Mouse (Mus musculus) thymus, adult 18-20 months (tissue): ENCODE measurements around the gene Tmem229b.
"Not testable (repeated sequence)": the region's sequence is repeated elsewhere in the genome, so short reads cannot be mapped to it uniquely, and the experiment has no call there.

Experiments
- DNase-seq, 2 experiments: peaks; one replicate each; pipeline ENCODE4 v3.0.0; 2022; ENCODE audit warnings: mixed read lengths in 2 of 2

Gene Tmem229b

DNA sequence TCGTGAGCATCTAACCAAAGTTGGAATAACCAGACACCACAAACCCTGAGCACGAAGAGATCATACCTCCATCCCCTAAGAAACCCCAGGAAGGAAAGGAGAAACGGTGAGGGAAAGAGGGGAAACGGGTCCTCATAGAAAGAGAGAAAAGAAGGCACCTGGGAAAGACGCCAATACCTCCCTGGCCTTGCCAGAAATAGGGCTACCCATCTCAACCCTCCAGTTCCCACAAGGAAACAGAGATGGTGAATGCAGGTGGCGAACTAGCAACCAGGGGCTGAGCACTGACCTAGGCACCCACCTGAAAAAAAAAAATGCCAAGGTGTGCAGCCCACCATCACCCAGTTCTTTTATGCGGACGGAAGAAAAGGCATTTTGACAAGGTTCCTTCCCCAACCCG lies 1.4 kb downstream of the Tmem229b start:
- no peak for DNase-seq

GRCm38 (mm10) chr12:79005456-79005855 lies 2.0 kb downstream of the Tmem229b start:
- DNase-seq: no peak

DNA sequence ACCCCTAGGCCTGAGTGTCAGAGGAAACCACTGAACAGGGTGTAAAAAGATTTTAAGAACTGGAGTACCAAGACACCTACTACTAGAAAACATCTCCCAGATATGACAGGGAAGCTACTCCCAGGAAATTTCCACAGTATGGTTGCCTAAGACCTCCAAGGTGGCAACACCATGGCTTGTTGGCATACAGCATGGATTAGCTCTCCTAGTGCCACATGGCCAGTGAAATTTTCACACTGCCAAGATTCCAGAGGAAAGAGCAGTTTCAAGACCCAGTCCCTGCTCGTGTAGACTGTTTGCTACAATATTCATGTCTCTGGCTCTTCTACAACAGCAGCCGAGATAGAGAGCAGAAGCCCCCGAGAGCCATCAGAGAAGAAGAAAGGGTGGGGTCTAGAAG lies 4.4 kb downstream of the Tmem229b start:
- no peak for DNase-seq

DNA sequence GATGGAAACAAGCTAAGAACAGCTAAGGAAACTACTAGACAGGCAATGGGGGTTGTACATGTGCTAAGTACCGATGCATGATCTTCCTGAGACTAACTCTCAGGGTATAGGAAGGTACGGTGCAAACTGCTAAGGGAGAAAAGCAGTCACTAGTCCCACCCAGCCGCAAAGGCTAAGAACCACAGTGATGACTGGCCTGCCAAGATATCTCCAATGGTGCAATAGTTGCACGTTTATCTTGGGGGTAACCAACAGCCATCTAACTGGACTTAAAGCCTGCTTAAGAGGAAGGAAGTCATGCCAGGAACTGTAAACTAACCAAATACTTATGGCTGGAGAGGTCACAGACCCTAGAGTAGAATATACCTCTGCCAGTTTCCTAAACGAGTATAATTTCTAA lies 5.0 kb downstream of the Tmem229b start:
- DNase-seq: no peak

DNA sequence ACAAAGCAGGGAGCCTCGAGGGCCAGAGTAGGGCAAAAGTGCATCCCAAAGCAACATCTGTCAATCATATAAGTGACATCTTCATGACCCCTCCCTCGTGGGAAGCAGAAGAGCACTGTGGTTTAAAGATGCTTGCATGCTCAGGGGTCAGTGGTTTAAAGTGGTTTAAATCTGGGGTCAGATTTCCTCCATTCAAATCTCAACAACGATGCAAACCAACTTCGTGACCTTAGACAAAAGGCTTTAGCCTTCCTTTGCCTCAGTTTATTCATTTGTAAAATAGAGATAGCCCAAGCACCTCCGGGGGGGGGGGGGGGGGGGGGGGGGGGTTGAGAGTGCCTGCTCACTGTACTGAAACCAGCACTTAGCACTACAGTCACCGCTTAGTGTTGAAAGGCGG lies 10.7 kb downstream of the Tmem229b start:
- DNase-seq: no peak

GRCm38 (mm10) chr12:78996271-78996670 lies 11.2 kb downstream of the Tmem229b start:
- no peak for DNase-seq

DNA sequence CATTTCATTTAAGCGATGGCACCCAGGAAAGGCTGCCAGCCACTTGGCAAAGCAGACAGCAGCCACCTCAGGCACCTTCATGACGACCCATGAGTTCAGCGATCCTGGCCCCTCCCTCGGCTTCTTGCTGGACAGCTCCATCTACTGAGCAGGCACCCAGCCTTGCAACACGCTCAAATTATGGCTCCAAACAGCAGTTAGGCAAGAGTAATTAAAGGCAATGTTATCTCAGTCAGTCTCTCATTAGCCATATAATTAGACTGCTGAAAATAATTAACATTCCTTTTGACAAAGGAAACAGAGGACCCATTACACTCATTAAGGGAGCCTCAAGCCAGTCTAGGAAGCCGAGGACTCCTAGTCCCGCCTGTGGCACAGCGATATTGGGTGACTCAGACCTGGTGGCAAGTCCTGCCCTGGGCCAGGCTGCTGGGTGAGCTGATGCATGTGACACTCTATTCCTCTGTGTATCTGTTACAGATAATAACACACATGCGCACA lies 19.8 kb downstream of the Tmem229b start:
- DNase-seq: no peak

DNA sequence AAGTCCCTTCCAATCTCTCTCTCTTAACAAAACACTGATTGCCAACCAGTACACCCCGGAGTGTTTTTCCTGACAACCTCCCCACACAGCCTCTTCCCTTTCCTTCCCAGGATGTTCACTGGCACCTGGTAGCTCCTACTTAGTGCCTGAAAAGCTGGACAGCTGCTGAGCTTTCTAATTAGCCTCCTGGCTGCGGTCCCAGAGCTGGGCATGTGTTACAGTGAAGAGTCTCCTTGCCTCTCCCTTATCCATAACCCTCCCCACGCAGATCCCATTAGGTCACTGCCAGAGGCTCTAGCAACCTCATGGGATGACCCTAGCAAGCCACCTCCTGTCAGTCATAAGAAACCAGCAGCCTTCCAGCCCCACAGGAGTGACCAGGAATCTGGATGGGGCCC lies 23.4 kb downstream of the Tmem229b start:
- no peak for DNase-seq

- no peak for DNase-seq
Measured at GRCm38 (mm10) chr12:78983296-78984034, 24.0 kb downstream of the Tmem229b start.

DNA sequence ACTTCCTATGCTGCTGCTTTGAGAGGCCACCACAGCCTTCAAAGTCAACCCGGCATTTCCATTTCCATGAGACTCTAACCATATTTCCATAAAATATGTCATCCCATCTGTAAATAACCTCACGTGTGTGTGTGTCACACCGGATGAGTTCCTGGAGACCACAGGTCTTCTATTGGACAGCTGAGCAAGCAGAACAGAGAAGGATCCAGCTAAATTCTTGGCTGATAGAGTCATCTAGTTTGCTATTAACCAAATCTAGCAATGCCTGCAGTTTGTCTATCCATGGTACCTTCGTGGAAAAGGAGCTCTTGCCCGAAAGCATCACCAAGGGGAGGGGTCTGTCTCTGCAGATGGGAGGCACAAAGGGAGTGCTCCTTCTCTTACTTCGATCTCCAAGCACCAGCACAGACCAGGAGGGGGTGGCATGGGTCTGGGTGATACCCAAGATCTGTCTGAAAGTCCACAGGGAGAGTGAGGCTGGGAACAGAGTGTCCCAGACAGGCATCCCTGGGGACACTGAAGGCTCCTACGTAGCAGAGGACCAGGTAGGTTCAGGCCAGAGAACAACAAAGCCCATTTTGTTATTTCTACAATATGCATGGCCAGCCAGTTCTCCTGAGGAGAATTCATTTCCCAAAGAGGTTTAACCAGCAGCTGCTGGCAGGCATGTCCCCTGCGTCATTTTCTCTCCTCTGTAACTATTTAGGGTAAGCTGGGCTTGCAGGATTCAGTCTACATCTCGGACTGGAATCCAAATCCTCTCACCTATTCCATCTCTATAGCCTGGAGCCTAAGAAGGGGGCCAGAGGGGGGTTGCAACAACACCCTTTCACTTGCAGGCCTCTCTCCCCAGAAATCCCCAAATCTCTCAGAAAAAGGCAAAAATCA lies 25.2 kb downstream of the Tmem229b start:
- DNase-seq: no peak

- peak; percentile 11 to 29 for DNase-seq
Measured at GRCm38 (mm10) chr12:78981131-78981530, 26.3 kb downstream of the Tmem229b start.

DNA sequence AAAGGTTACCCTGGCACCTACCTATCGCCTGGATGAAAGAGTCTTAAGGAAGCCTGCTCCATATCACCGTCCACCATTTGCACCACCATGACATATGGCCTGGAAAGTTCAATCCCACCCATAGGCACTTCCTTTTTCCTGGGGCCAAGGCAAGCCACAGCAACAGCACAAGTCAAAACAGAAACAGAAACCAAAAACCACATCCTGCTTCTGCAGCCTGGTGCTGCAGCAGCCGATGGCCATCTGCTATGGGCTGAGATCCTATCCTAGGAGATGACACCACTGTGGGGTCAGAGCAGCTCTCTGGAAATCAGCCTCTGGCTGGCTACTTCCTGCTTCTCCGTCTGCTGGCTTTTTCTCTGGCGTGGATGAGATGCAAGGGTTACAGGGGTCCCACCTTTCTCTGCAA lies 26.7 kb downstream of the Tmem229b start:
- DNase-seq: peak; percentile 59 to 75

GRCm38 (mm10) chr12:78977552-78977951 lies 29.9 kb downstream of the Tmem229b start:
- no peak for DNase-seq

DNA sequence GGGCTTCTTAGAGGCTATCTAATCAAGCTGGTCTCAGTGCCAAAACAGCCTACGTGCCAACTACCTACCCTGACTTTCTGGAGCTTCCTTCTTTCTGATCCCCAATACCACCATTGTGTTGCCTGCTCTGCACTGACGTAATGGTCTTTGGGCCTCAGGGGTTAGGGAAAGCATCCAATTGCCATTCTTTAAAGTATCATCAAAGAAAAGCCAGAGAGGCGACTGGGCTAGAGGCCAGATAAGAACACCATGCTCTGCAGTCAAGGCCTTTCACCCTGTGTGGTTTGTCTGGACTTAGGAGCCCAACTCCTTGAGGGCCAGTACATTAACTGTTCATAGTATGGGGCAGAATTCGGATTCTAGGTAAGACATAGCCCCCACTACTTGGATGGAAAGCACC lies 30.3 kb downstream of the Tmem229b start:
- DNase-seq: no peak

DNA sequence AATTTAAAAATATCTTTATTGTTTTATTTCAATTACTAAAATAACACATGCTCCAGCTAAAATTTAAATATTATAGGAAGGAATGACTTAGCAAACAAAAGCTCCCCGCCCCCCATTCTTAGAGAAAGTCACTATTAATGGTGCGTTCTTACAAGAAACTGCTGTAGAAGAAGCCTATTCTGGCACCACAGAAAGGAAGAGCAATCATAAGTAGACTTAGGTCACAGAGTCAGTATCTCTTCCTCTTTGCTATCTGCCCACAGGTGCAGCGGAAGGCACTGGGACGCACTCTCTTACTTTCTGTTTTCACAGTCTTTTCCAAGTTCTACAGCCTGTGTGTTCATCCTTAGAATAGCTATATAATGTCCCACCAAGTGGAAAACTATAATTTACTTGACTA lies 31.6 kb downstream of the Tmem229b start:
- no peak for DNase-seq

DNA sequence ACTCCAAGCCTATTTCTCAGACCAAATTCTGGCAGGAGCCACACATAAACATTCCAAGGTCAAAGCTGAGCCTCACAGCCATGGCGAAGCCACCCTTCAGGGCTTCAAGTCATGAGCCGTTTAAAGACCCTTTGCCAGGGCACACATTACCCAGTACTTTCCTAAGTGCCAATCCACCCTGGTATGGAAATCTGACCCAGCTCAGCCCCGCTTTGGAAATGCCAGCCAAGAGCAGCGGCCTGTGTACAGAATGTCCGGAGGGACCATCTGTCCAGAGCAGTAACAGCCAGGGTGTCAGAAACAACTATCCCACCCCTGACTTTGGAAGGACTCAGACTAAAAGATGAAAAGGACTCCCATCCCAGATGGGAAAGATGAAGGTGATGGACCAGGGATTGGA lies 32.7 kb downstream of the Tmem229b start:
- DNase-seq: no peak

GRCm38 (mm10) chr12:78973779-78974178 lies 33.6 kb downstream of the Tmem229b start:
- no peak for DNase-seq

- no peak for DNase-seq
Measured at GRCm38 (mm10) chr12:78971649-78972048, 35.8 kb downstream of the Tmem229b start.

- DNase-seq: no peak
Measured at GRCm38 (mm10) chr12:78970725-78971124, 36.7 kb downstream of the Tmem229b start.

DNA sequence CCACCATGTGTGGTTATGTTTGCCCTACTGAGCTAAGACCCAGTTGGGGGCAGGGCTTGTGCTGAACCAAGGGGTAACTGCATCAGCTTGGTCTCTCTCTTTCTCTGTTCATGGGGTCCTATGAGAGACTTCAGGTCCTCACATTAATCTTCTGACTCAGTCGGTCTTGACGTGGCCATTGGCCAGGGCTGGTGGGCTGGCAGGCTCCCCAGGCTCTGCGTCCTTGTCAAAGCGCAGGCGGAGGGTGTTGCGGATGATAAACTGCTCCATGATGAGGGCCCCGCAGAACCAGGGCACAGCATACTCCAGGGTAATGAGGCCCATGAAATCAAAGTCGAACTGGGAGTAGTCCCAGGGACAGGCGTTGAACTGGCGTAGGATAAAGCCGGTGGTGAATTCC lies 42.9 kb downstream of the Tmem229b start:
- DNase-seq: not testable (repeated sequence)

GRCm38 (mm10) chr12:78956405-78956804 lies 51.0 kb downstream of the Tmem229b start:
- no peak for DNase-seq

GRCm38 (mm10) chr12:78952484-78952883 lies 54.9 kb downstream of the Tmem229b start:
- no peak for DNase-seq

- no peak for DNase-seq
Measured at GRCm38 (mm10) chr12:78952053-78952452, 55.4 kb downstream of the Tmem229b start.

- DNase-seq: no peak
Measured at GRCm38 (mm10) chr12:78947661-78948060, 59.8 kb downstream of the Tmem229b start.
